Mouse (Mus musculus) heart, adult 2 months (tissue): ENCODE measurements around the gene Bcl2l12. TPM values are rescaled to one million over a fixed set of nuclear protein-coding genes. Genes with fewer than 3 reads are reported as not detected.

Experiments
- DNase-seq, 2 experiments: peaks; one replicate each; pipeline ENCODE4 v3.0.0; 2021
- H3K27ac ChIP-seq: fragments of 200-600 bp; 2 replicates; pipeline ENCODE4 v1.8.1; 2022
- H3K27me3 ChIP-seq: fragments of 200-500 bp; 2 replicates; pipeline ENCODE4 v1.6.1; 2012; ENCODE audit warnings: mild to moderate bottlenecking, low read length, inconsistent platforms, mixed read lengths; ENCODE audit not compliant: control insufficient read depth, insufficient read depth
- H3K36me3 ChIP-seq: fragments of 200-500 bp; 2 replicates; pipeline ENCODE4 v1.6.1; 2012; ENCODE audit warnings: low read length, inconsistent platforms; ENCODE audit not compliant: control insufficient read depth, insufficient read depth
- H3K4me1 ChIP-seq: fragments of 200-500 bp; 2 replicates; pipeline ENCODE4 v1.6.1; 2011; ENCODE audit warnings: low read length; ENCODE audit not compliant: control insufficient read depth, insufficient read depth
- H3K4me3 ChIP-seq: fragments of 200-600 bp; 2 replicates; pipeline ENCODE4 v1.8.1; 2022
- H3K79me2 ChIP-seq: fragments of 200-500 bp; replicated peaks from 2 replicates; pipeline ENCODE4 v1.6.1; 2012; ENCODE audit warnings: mild to moderate bottlenecking, inconsistent platforms, low read length, moderate library complexity, mixed read lengths; ENCODE audit not compliant: control insufficient read depth, insufficient read depth
- H3K9ac ChIP-seq: fragments of 200-500 bp; 2 replicates; pipeline ENCODE4 v1.6.1; 2012; ENCODE audit warnings: low read depth, mild to moderate bottlenecking, control low read depth, inconsistent platforms, low read length, mixed read lengths
- CTCF ChIP-seq: fragments of 200-600 bp; IDR thresholded peaks from 2 replicates; pipeline ENCODE4 v1.8.1; 2022; ENCODE audit warnings: antibody characterized with exemption, mild to moderate bottlenecking, moderate library complexity
- EP300 ChIP-seq: fragments of 200-500 bp; IDR thresholded peaks from 2 replicates; pipeline ENCODE4 v1.6.1; 2011; ENCODE audit warnings: low read depth, low read length, control low read depth; ENCODE audit not compliant: insufficient read depth
- POLR2A ChIP-seq: fragments of 200-500 bp; IDR thresholded peaks from 2 replicates; pipeline ENCODE4 v1.6.1; 2011; ENCODE audit warnings: mild to moderate bottlenecking, low read depth, low read length, control low read depth; ENCODE audit not compliant: insufficient read depth
- WGBS: fragments of 180-500 bp; shearing (Covaris S2); methylation state at CpG from one replicate; pipeline ENCODE4 v1.1.7; 2018; 5-methylcytosine and 5-hydroxymethylcytosine counted together
- intact Hi-C: fragments of 180-260 bp; cut with DNase I; formaldehyde crosslinking; loops from one replicate; pipeline ENCODE4 v1.15.1; 2025
- polyA plus RNA-seq: library from polyadenylated mRNA; depleted of rRNA; stranded (reverse); fragments of >200 nt; gene quantifications from 2 replicates; pipeline ENCODE4 v1.2.3, GENCODE M21; 2012
- total RNA-seq, 2 experiments: library from RNA; stranded (reverse); gene quantifications; 2 replicates each; pipeline ENCODE4 v1.2.3; 2021

Gene Bcl2l12
- total and polyA plus RNA-seq, 3 experiments, result 9.5 to 19.2 (median 11.5) TPM

DNA sequence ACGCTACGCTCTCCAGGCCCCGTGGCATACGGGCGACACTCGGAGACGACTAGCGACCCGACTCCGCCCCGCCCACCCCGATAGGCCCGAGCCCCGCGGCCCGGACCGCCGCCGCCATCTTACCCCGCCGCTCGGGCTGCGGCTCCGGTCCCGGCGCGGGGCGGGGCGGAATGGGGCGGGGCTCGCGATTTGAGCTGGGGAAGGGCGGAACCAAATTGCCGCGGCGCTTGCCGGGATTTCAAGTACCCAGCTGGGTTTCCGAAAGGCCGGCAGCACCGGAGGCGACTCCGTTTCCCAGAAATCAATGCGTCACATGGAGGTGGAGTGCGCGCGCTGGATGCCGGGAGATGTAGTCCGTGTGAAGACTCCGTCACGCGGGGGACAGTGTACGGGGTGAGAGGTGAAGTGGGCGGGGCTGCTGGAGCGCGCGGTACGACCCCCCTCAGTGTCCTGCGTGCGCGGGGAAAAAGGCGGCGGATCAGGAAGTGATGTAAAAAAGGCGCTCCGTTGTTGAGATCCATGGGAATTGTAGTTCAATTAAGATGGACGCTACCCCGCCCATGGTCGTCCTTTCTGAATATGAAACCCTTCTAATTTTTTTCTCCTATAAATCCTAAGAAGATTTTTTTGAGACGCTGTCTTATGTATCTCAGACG lies 17.6 kb upstream of the Bcl2l12 start, which contains the start of gene Scaf1:
TSS of gene Scaf1 (minus strand) at position 407 of the 656 bp plus-strand sequence.
- TF ChIP-seq POLR2A (0 out of 2 replicates have a peak, but pooled peaks have one; percentile 49), EP300 (peak; percentile 86), CTCF (no peak)
- Histone ChIP-seq H3K27ac (peak within 1 kb of the TSS; percentile 100), H3K4me3 (peak within 1 kb of the TSS; percentile 95), H3K4me1 (peaks cover 8% of the 10 kb centered on the region), H3K36me3 (no peaks in the 10 kb centered on the region), H3K27me3 (no peaks in the 10 kb centered on the region), H3K79me2 (peaks cover 1% of the 10 kb centered on the region; the same call in 1 of the 2 replicates), H3K9ac (peak within 1 kb of the TSS; percentile 88)
- WGBS, result 1% methylated on average over 69 of the region's 69 CpGs
- peak; percentile 98 to 100 for DNase-seq
- intact Hi-C loops, result loop anchor here (1.0 to 5.0 kb wide), 2 partner anchors 19 to 106 kb away; partner anchors contain the start of genes Irf3 and Rps11

GRCm38 (mm10) chr7:45015344-45015956 lies 16.9 kb upstream of the Bcl2l12 start:
- no peaks in the 10 kb centered on the region for H3K36me3 ChIP-seq
- peak overlapping the region; percentile 83 for H3K27ac ChIP-seq
- H3K9ac ChIP-seq, result peak overlapping the region; percentile 88
- peak overlapping the region; percentile 95 for H3K4me3 ChIP-seq
- peaks cover 8% of the 10 kb centered on the region for H3K4me1 ChIP-seq
- peaks cover 1% of the 10 kb centered on the region; the same call in 1 of the 2 replicates for H3K79me2 ChIP-seq
- intact Hi-C loops, result loop anchor here (1.0 to 5.0 kb wide), 2 partner anchors 18 to 107 kb away; partner anchors contain the start of genes Irf3 and Rps11
- no peak for DNase-seq
- under 1% methylated on average over 20 of the region's 20 CpGs for WGBS
- no peak for TF ChIP-seq EP300
- H3K27me3 ChIP-seq, result no peaks in the 10 kb centered on the region

DNA sequence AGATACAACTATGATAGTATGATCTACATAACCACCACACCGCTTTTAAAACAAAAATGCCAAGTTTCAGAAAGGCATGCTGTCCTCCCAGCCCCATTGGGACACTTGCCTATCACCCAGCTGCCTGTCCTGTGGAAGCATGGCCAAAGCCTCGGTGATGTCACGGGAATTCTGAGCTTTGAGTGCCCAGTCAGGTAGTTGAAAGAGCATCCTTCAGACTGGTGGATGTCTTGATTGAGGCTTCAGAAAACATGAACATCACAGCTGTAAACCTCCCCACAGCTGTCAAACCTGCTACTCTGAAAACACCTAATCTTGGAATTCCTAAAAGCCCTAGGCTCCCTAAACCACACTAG lies 15.6 kb upstream of the Bcl2l12 start:
- H3K79me2 ChIP-seq, result peaks cover 1% of the 10 kb centered on the region; the same call in 1 of the 2 replicates
- intact Hi-C loops, result no loop called here
- H3K9ac ChIP-seq, result no peak overlapping the region
- no peak for DNase-seq
- no peak for TF ChIP-seq CTCF
- TF ChIP-seq EP300, result no peak
- TF ChIP-seq POLR2A, result no peak
- H3K36me3 ChIP-seq, result no peaks in the 10 kb centered on the region
- H3K4me3 ChIP-seq, result no peak overlapping the region
- no peaks in the 10 kb centered on the region for H3K27me3 ChIP-seq
- WGBS, result 75% methylated on average over 3 of the region's 3 CpGs
- 0 out of 2 replicates have a peak, but pooled peaks cover 1% of the 10 kb centered on the region for H3K4me1 ChIP-seq
- no peak overlapping the region for H3K27ac ChIP-seq

DNA sequence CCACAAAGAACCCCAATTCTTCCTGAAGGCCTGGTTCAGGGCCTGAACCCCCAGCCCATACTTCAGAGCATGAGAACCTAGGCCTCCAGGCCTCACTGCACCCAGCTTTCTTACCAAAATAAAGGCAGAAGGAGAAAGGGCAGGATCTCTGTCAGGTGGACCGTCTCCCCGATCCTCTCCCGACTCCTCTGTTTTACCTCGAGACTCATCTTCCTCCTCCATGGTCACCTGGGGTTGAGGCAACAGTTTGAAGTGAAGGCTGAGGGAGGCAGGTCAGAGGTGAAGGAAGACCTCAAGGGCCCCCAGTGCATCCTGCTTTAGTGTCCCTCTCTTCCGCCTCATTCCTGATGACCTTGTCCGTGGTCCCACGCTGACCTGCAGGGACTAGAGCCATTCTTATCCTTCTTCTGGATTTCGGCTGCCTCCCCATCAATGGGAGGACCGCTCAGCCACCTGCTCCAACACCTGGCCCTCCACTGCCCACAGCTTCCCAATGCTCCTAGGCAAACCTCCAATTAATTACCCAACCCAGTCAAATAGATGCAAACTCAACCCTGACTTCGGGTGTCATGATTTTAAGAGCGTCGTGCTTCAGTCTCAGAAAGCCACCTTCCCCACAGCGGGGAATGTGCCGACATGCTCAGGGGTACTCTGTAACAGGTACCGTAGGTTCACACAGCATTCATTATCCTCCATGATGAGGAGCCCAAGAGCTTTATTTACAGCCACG lies 15.0 kb upstream of the Bcl2l12 start:
- WGBS, result 89% methylated on average over 16 of the region's 16 CpGs
- H3K9ac ChIP-seq, result no peak overlapping the region
- TF ChIP-seq POLR2A, result no peak
- no peak for TF ChIP-seq CTCF
- TF ChIP-seq EP300, result no peak
- H3K36me3 ChIP-seq, result no peaks in the 10 kb centered on the region
- H3K27me3 ChIP-seq, result no peaks in the 10 kb centered on the region
- no peak overlapping the region for H3K4me3 ChIP-seq
- no peak for DNase-seq
- 0 out of 2 replicates have a peak, but pooled peaks cover 1% of the 10 kb centered on the region for H3K4me1 ChIP-seq
- no peak overlapping the region for H3K27ac ChIP-seq
- H3K79me2 ChIP-seq, result peaks cover 1% of the 10 kb centered on the region; the same call in 1 of the 2 replicates
- intact Hi-C loops, result no loop called here

DNA sequence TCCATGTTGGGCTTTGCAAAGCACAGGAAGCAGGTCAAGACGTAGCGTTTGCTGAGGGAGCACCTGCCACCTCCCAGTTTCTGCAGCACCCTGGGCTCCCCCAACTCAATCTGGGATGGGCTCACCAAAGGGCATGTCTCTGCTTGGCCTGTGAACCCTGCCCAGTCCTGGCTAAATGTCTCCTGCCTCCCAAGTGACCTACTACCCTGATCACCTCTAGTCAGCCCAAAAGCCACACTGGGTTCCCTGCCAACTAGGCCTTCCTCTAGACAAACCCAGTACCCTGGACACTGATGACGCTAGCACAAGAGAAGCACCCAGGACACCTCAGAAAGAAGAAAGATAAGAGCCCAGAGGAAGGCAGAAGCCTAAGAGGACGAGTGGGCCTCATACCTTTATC lies 14.3 kb upstream of the Bcl2l12 start:
- no peaks in the 10 kb centered on the region for H3K27me3 ChIP-seq
- no peaks in the 10 kb centered on the region for H3K36me3 ChIP-seq
- intact Hi-C loops, result no loop called here
- H3K4me3 ChIP-seq, result no peak overlapping the region
- TF ChIP-seq POLR2A (no peak), EP300 (no peak), CTCF (no peak)
- H3K9ac ChIP-seq, result no peak overlapping the region
- 0 out of 2 replicates have a peak, but pooled peaks cover 1% of the 10 kb centered on the region for H3K4me1 ChIP-seq
- no peak for DNase-seq
- no peak overlapping the region for H3K27ac ChIP-seq
- 72% methylated on average over 4 of the region's 4 CpGs for WGBS
- H3K79me2 ChIP-seq, result peaks cover 1% of the 10 kb centered on the region; the same call in 1 of the 2 replicates

DNA sequence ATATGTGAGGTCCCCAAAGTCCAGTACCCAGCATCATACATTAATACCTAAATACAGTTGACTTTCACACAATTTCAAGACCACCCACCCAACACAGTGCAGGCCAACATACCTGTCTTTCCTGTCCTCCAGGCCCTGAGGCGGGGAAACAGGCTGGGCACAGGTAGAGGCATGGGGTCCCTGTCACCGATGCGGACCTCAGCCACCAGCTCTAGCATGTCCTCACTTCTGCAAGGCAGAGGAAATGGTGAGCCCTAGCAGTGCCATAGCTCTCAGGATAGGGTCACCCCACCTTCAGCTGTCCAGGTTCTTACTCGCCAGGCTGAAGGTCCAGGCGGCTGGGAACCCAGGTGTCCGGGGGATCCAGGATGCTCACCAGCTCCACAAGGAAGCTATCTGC lies 13.5 kb upstream of the Bcl2l12 start:
- no peaks in the 10 kb centered on the region for H3K27me3 ChIP-seq
- WGBS, result 95% methylated on average over 6 of the region's 6 CpGs
- intact Hi-C loops, result no loop called here
- H3K79me2 ChIP-seq, result peaks cover 1% of the 10 kb centered on the region; the same call in 1 of the 2 replicates
- H3K27ac ChIP-seq, result no peak overlapping the region
- no peaks in the 10 kb centered on the region for H3K36me3 ChIP-seq
- H3K4me3 ChIP-seq, result no peak overlapping the region
- DNase-seq, result no peak
- TF ChIP-seq POLR2A, result no peak
- no peak for TF ChIP-seq CTCF
- no peak for TF ChIP-seq EP300
- no peak overlapping the region for H3K9ac ChIP-seq
- H3K4me1 ChIP-seq, result 0 out of 2 replicates have a peak, but pooled peaks cover 1% of the 10 kb centered on the region
